Mouse (Mus musculus): ENCODE data around the gene Naaladl1. TPM values are rescaled to one million over a fixed set of nuclear protein-coding genes. Genes with fewer than 3 reads are reported as not detected.
"Not testable (repeated sequence)": the region's sequence is repeated elsewhere in the genome, so short reads cannot be mapped to it uniquely, and the experiment has no call there.

Naaladl1 gene
- polyA plus RNA-seq, 1 experiment from 2014 or later, result 0.44 TPM

DNA sequence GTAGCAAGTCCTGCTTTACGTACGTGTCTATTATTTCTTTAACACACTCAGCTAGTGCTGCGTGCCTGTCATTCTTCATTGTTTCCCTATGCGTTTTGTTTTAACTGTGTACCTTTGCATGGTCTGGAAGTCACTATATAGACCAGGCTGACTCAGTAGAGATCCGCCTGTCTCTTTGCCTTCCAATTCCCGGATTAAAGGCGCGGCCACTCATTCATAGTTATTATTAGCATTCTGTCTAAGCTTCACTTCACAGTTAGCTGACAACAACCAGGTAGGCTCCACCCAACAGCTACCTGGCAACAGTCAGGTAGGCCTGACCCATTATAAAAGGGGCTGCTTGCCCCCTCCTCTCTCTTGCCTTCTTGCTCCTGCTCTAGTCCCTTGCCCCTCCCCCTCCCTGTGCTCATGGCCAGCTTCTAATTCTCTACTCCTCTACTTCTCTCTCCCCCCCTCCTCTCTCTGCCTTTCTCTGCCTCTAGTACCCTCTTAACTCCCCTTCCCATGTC lies 13.1 kb downstream of the Naaladl1 start:
- WGBS, result 1% methylated on average over 8 of the region's 8 CpGs
- Histone ChIP-seq H3K27ac (ENCODE audit: low read depth, low read length) (peak overlapping the region; percentile 90), H3K9me3 (ENCODE audit: control insufficient read depth, low read length) (no peaks in the 10 kb centered on the region)

DNA sequence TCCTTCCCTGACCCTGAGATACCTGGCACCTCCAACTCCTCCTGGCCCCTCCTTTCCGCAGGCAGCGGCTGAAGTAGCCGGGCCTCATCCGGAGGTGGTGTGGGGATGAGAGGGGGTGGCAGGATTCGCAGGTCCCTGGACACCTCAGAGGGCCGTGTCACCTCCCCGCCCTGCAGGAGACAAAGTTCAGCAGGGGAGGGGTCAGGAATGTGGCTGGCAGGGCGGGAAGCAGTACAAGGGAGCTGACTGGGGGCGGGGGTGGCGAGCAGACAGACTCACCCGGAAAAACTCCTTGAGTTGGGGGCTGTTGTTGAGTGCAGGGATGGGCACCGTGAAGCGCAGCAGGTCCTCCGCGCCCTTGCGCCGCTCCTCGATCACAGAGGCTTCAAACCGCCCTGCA lies 16.2 kb downstream of the Naaladl1 start:
- Histone ChIP-seq H3K4me2 (ENCODE audit: low read depth, low read length) (no peak overlapping the region), H3K9me3 (ENCODE audit: control insufficient read depth, low read length) (no peaks in the 10 kb centered on the region), H3K4me3 (ENCODE audit: low read depth, low read length) (no peak overlapping the region), H3K27ac (ENCODE audit: low read depth, low read length) (no peak overlapping the region), H3K9ac (replicated peaks; ENCODE audit: low read depth, low read length) (no peak overlapping the region), H3K27me3 (ENCODE audit: control insufficient read depth, insufficient read depth, low read length) (no peaks in the 10 kb centered on the region), H3K36me3 (ENCODE audit: control insufficient read depth, insufficient read depth, low read length) (no peaks in the 10 kb centered on the region), H3K4me1 (ENCODE audit: control insufficient read depth, insufficient read depth, low read length) (peaks cover 9% of the 10 kb centered on the region)
- ATAC-seq (ENCODE audit: low read depth), result no peak
- WGBS, result 38% methylated on average over 18 of the region's 19 CpGs

More for the DNA sequence above, 13.1 kb downstream of the Naaladl1 start:
- Histone ChIP-seq H3K4me3 (ENCODE audit: low read depth, low read length) (peak overlapping the region; percentile 88), H3K36me3 (ENCODE audit: control insufficient read depth, insufficient read depth, low read length) (peaks cover 23% of the 10 kb centered on the region), H3K9ac (replicated peaks; ENCODE audit: low read depth, low read length) (peak overlapping the region; percentile 84), H3K4me2 (ENCODE audit: low read depth, low read length) (peak overlapping the region; percentile 89), H3K27me3 (ENCODE audit: control insufficient read depth, insufficient read depth, low read length) (no peaks in the 10 kb centered on the region), H3K4me1 (ENCODE audit: control insufficient read depth, insufficient read depth, low read length) (peaks cover 11% of the 10 kb centered on the region)
- ATAC-seq (ENCODE audit: low read depth), result peak; percentile 47

DNA sequence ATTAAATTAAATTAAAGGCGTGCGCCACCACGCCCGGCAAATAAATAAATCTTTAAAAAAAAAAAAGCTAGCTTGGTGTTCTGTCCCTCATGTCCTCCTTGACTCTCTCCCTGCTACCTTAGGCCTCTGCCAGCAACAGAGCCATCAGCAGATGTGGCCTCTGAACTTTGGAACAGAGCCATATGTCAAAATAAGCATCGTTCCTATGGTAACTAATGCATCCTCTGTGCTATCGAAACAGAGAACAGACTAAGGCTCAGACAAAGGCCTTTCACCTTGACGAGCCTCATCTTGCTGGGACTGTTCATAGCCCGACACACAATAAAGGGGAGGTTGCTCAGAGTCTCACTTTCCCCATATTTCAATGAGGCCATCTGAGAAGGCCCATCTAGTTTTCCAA lies 17.7 kb downstream of the Naaladl1 start:
- WGBS, result 62% methylated on average over 8 of the region's 8 CpGs
- Histone ChIP-seq H3K27ac (ENCODE audit: low read depth, low read length) (no peak overlapping the region), H3K9ac (replicated peaks; ENCODE audit: low read depth, low read length) (no peak overlapping the region)

DNA sequence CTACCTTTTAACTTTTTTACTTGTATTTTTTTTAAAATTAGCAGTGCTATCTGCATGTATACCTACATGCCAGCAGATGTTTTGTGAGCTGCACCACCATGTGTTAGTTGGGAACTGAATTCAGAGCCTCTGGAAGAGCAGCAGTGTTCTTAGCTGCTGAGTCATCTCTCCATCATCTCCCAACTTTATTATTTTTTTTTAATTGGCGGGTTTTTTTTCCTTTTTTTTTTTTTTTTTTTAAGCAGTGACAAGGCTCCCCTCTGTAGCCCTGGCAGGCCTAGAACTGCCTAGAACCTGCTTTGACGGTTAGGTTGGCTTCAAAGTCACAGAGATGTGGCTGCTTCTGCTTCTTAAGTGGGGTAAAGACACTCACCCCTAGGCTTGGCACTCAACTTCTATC lies 19.3 kb downstream of the Naaladl1 start:
- H3K9me3 ChIP-seq (ENCODE audit: control insufficient read depth, low read length), result no peaks in the 10 kb centered on the region
- peaks cover 3% of the 10 kb centered on the region; the same call in 1 of the 2 replicates for H3K4me1 ChIP-seq (ENCODE audit: control insufficient read depth, insufficient read depth, low read length)
- H3K27me3 ChIP-seq (ENCODE audit: control insufficient read depth, insufficient read depth, low read length), result no peaks in the 10 kb centered on the region
- H3K9ac ChIP-seq (replicated peaks; ENCODE audit: low read depth, low read length), result no peak overlapping the region
- WGBS, result 91% methylated on average over 2 of the region's 2 CpGs
- ATAC-seq (ENCODE audit: low read depth), result no peak
- H3K4me3 ChIP-seq (ENCODE audit: low read depth, low read length), result no peak overlapping the region
- no peaks in the 10 kb centered on the region for H3K36me3 ChIP-seq (ENCODE audit: control insufficient read depth, insufficient read depth, low read length)
- no peak overlapping the region for H3K27ac ChIP-seq (ENCODE audit: low read depth, low read length)
- H3K4me2 ChIP-seq (ENCODE audit: low read depth, low read length), result no peak overlapping the region

More for the DNA sequence above, 17.7 kb downstream of the Naaladl1 start:
- Histone ChIP-seq H3K27me3 (ENCODE audit: control insufficient read depth, insufficient read depth, low read length) (no peaks in the 10 kb centered on the region), H3K4me1 (ENCODE audit: control insufficient read depth, insufficient read depth, low read length) (peaks cover under 1% of the 10 kb centered on the region; the same call in 1 of the 2 replicates), H3K4me3 (ENCODE audit: low read depth, low read length) (no peak overlapping the region), H3K9me3 (ENCODE audit: control insufficient read depth, low read length) (no peaks in the 10 kb centered on the region), H3K36me3 (ENCODE audit: control insufficient read depth, insufficient read depth, low read length) (no peaks in the 10 kb centered on the region), H3K4me2 (ENCODE audit: low read depth, low read length) (no peak overlapping the region)
- no peak for ATAC-seq (ENCODE audit: low read depth)

DNA sequence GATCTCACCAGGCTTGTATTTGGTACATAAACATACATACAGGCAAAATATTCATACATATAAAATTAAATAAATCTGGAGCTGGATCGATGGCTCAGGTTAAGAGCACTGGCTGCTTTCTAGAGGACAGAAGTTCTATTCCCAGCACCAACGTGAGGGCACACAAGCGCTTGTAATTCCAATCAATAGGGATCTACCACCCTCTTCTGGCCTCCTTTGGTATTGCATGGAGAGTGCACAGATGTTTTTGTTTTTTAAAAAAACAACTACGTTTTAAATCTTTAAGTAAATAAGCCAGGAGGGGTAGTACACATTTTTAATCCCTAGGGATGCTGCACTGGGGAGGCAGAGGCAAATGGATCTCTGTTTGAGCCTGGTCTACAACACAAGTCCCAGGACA lies 20.7 kb downstream of the Naaladl1 start:
- no peak overlapping the region for H3K4me2 ChIP-seq (ENCODE audit: low read depth, low read length)
- H3K4me3 ChIP-seq (ENCODE audit: low read depth, low read length), result no peak overlapping the region
- no peaks in the 10 kb centered on the region for H3K27me3 ChIP-seq (ENCODE audit: control insufficient read depth, insufficient read depth, low read length)
- WGBS, result 23% methylated on average over 4 of the region's 4 CpGs
- no peak overlapping the region for H3K27ac ChIP-seq (ENCODE audit: low read depth, low read length)
- no peak overlapping the region for H3K9ac ChIP-seq (replicated peaks; ENCODE audit: low read depth, low read length)
- H3K9me3 ChIP-seq (ENCODE audit: control insufficient read depth, low read length), result no peaks in the 10 kb centered on the region
- ATAC-seq (ENCODE audit: low read depth), result no peak
- H3K4me1 ChIP-seq (ENCODE audit: control insufficient read depth, insufficient read depth, low read length), result peaks cover 3% of the 10 kb centered on the region; the same call in 1 of the 2 replicates
- H3K36me3 ChIP-seq (ENCODE audit: control insufficient read depth, insufficient read depth, low read length), result no peaks in the 10 kb centered on the region

DNA sequence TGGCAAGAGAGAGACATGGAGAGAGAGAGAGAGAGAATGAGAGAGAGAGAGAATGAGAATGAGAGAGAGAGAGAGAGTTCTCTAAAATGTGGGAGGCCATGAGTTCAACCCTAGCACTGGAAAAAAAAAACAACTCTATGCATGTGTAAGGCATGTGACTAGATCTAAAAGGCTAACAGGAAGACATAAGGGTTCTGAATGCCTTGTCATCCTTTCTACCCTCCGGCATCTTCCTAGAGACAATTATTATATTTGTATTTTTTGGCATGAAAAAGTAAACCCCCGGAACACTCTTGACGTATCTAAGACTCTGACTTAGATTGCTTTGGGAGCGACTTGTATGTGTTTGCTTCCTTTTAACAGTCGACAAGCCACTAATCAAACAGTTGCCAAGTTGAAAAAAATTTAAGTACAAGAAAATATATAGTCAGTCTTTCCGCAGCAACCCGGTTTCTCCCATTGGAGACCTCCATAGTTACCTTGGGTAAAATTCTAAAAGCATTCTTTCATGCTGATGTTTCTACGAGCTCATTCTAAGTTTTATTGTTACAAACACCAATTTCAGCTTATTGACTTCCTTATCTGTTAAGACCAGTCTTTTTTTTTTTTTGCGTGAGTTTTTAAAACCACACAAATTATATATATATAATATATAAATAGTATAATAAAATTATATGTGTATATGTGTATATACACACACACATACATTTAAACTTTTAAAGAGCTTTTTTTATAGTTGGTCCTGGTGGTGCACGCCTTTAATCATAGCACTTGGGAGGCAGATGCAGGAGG lies 21.4 kb downstream of the Naaladl1 start:
- ATAC-seq (ENCODE audit: low read depth), result no peak
- no peak overlapping the region for H3K9ac ChIP-seq (replicated peaks; ENCODE audit: low read depth, low read length)
- H3K4me1 ChIP-seq (ENCODE audit: control insufficient read depth, insufficient read depth, low read length), result peaks cover 3% of the 10 kb centered on the region; the same call in 1 of the 2 replicates
- no peaks in the 10 kb centered on the region for H3K36me3 ChIP-seq (ENCODE audit: control insufficient read depth, insufficient read depth, low read length)
- H3K4me2 ChIP-seq (ENCODE audit: low read depth, low read length), result peak overlapping the region; percentile 45
- H3K27ac ChIP-seq (ENCODE audit: low read depth, low read length), result no peak overlapping the region
- 72% methylated on average over 10 of the region's 10 CpGs for WGBS
- peak overlapping the region; percentile 48 for H3K4me3 ChIP-seq (ENCODE audit: low read depth, low read length)
- no peaks in the 10 kb centered on the region for H3K9me3 ChIP-seq (ENCODE audit: control insufficient read depth, low read length)
- H3K27me3 ChIP-seq (ENCODE audit: control insufficient read depth, insufficient read depth, low read length), result no peaks in the 10 kb centered on the region

DNA sequence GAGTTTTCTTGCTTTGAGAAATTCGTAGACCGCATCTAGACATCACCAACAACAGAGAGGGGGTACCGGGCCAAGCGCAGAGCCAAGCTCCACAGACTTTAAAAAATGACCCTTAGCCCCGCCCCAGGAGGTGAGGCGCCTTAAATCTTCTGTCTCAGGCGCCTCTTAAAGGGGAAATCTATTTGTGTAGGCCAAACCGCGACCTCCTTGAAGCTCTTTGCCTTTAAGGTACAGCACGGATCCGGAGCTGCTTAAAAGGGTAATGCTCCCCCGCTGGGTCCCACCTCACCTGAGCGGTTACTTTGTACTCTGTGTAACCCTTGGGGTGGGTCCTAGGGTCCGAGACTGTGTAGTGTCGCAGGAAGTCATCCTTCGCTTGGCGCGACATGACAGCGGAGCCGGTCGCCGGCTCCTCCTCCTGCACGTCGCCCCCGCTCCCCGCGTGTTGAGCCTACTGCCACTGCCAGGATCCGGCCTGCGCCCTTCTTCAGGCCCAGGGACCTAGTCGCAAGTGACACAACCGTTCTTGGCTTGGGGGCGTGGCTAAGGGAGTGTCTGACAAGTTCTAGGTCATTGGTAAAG lies 22.3 kb downstream of the Naaladl1 start, which contains the start of gene Snx15:
TSS of gene Snx15 (minus strand) at position 545 of the 582 bp plus-strand sequence.
- no peaks in the 10 kb centered on the region for H3K9me3 ChIP-seq (ENCODE audit: control insufficient read depth, low read length)
- ATAC-seq (ENCODE audit: low read depth), result peak; percentile 95
- no peaks in the 10 kb centered on the region for H3K36me3 ChIP-seq (ENCODE audit: control insufficient read depth, insufficient read depth, low read length)
- under 1% methylated on average over 32 of the region's 32 CpGs for WGBS
- peak within 1 kb of the TSS; percentile 63 for H3K9ac ChIP-seq (replicated peaks; ENCODE audit: low read depth, low read length)
- no peaks in the 10 kb centered on the region for H3K27me3 ChIP-seq (ENCODE audit: control insufficient read depth, insufficient read depth, low read length)
- H3K4me2 ChIP-seq (ENCODE audit: low read depth, low read length), result peak within 1 kb of the TSS; percentile 45
- H3K4me1 ChIP-seq (ENCODE audit: control insufficient read depth, insufficient read depth, low read length), result peaks cover 3% of the 10 kb centered on the region; the same call in 1 of the 2 replicates
- peak within 1 kb of the TSS; percentile 88 for H3K27ac ChIP-seq (ENCODE audit: low read depth, low read length)
- peak within 1 kb of the TSS; percentile 48 for H3K4me3 ChIP-seq (ENCODE audit: low read depth, low read length)

DNA sequence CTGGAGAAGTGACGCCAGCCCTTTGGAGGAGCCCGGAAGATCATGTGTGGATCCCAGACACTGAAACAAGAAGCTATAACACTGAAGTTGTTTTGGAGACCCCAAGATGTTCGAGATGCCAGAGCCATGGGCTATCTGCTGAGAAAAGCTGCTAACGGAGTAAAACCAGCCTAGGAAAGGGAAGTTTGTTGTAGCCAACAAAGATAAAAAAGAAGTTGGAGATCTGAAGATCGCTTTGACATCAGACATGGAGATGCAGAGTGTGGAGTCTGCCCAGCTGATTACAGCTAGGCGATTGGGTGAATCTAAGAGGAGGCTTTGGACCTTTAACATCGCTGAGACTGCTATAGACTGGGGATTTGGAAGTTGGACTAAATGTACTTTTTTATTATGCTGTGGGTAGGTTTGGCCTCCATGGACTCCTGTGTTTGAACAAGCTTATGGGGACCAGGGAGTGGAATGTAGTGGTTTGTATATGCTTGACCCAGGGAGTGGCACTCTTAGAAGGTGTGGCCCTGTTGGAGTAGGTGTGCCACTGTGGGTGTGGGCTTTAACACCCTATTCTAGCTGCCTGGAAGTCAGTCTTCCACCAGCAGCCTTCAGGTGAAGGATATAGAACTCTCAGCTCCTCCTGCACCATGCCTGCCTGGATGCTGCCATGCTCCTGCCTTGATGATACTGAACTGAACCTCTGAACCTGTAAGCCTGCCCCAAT lies 25.0 kb downstream of the Naaladl1 start:
- not testable (repeated sequence) for H3K9ac ChIP-seq (replicated peaks; ENCODE audit: low read depth, low read length); H3K4me1 ChIP-seq (ENCODE audit: control insufficient read depth, insufficient read depth, low read length); H3K27ac ChIP-seq (ENCODE audit: low read depth, low read length); H3K36me3 ChIP-seq (ENCODE audit: control insufficient read depth, insufficient read depth, low read length); ATAC-seq (ENCODE audit: low read depth); H3K9me3 ChIP-seq (ENCODE audit: control insufficient read depth, low read length); H3K4me2 ChIP-seq (ENCODE audit: low read depth, low read length); H3K27me3 ChIP-seq (ENCODE audit: control insufficient read depth, insufficient read depth, low read length); H3K4me3 ChIP-seq (ENCODE audit: low read depth, low read length)
- 83% methylated on average over 7 of the region's 7 CpGs for WGBS

Measured in neural tube, embryonic 14.5 days (tissue).